Mouse (Mus musculus): Measurements from ENCODE around the gene Plekha4. TPM values are rescaled to one million over a fixed set of nuclear protein-coding genes. Genes with fewer than 3 reads are reported as not detected.

Gene Plekha4
- polyA plus RNA-seq, 1 experiment = 12.3 TPM

GRCm38 (mm10) chr7:45529461-45529860, 3.3 kb downstream of the Plekha4 start:
- no peak overlapping the region for H3K4me3 ChIP-seq (ENCODE audit: control insufficient read depth, insufficient read depth, low read length)
- H3K27ac ChIP-seq (ENCODE audit: control insufficient read depth, insufficient read depth, low read length) = no peak overlapping the region
- peaks cover 20% of the 10 kb centered on the region for H3K4me1 ChIP-seq (replicated peaks; ENCODE audit: control insufficient read depth, insufficient read depth, low read length)
- no peaks in the 10 kb centered on the region for H3K36me3 ChIP-seq (ENCODE audit: control insufficient read depth, insufficient read depth, low read length)
- 13% methylated on average over 6 of the region's 6 CpGs for WGBS
- TF ChIP-seq POLR2A (IDR thresholded peaks at IDR 0.05; ENCODE audit: control insufficient read depth, extremely low read depth, insufficient read depth, low read length, poor library complexity) = no peak
- no peak for TF ChIP-seq CTCF (IDR thresholded peaks at IDR 0.05; ENCODE audit: borderline replicate concordance, control insufficient read depth, extremely low read depth, insufficient read depth, low read length, poor library complexity)
- DNase-seq = no peak
- H3K27me3 ChIP-seq (ENCODE audit: control insufficient read depth, insufficient read depth, low read length) = no peaks in the 10 kb centered on the region

- H3K27ac ChIP-seq (ENCODE audit: control insufficient read depth, insufficient read depth, low read length) = no peak overlapping the region
- no peak for TF ChIP-seq CTCF (IDR thresholded peaks at IDR 0.05; ENCODE audit: borderline replicate concordance, control insufficient read depth, extremely low read depth, insufficient read depth, low read length, poor library complexity)
- no peak overlapping the region for H3K4me3 ChIP-seq (ENCODE audit: control insufficient read depth, insufficient read depth, low read length)
- H3K27me3 ChIP-seq (ENCODE audit: control insufficient read depth, insufficient read depth, low read length) = no peaks in the 10 kb centered on the region
- WGBS = 73% methylated on average over 2 of the region's 2 CpGs
- peaks cover 9% of the 10 kb centered on the region for H3K4me1 ChIP-seq (replicated peaks; ENCODE audit: control insufficient read depth, insufficient read depth, low read length)
- no peak for DNase-seq
- no peaks in the 10 kb centered on the region for H3K36me3 ChIP-seq (ENCODE audit: control insufficient read depth, insufficient read depth, low read length)
Observed at GRCm38 (mm10) chr7:45530643-45531042, 4.5 kb downstream of the Plekha4 start.

GRCm38 (mm10) chr7:45535676-45536075, 9.5 kb downstream of the Plekha4 start:
- TF ChIP-seq CTCF (IDR thresholded peaks at IDR 0.05; ENCODE audit: borderline replicate concordance, control insufficient read depth, extremely low read depth, insufficient read depth, low read length, poor library complexity) = no peak
- no peak for TF ChIP-seq POLR2A (IDR thresholded peaks at IDR 0.05; ENCODE audit: control insufficient read depth, extremely low read depth, insufficient read depth, low read length, poor library complexity)
- H3K27me3 ChIP-seq (ENCODE audit: control insufficient read depth, insufficient read depth, low read length) = no peaks in the 10 kb centered on the region
- no peak overlapping the region for H3K27ac ChIP-seq (ENCODE audit: control insufficient read depth, insufficient read depth, low read length)
- no peak overlapping the region for H3K4me3 ChIP-seq (ENCODE audit: control insufficient read depth, insufficient read depth, low read length)
- H3K36me3 ChIP-seq (ENCODE audit: control insufficient read depth, insufficient read depth, low read length) = no peaks in the 10 kb centered on the region
- H3K4me1 ChIP-seq (replicated peaks; ENCODE audit: control insufficient read depth, insufficient read depth, low read length) = peaks cover 9% of the 10 kb centered on the region
- WGBS = 97% methylated on average over 1 of the region's 1 CpGs
- DNase-seq = no peak

- TF ChIP-seq POLR2A (IDR thresholded peaks at IDR 0.05; ENCODE audit: control insufficient read depth, extremely low read depth, insufficient read depth, low read length, poor library complexity) (no peak), CTCF (IDR thresholded peaks at IDR 0.05; ENCODE audit: borderline replicate concordance, control insufficient read depth, extremely low read depth, insufficient read depth, low read length, poor library complexity) (no peak)
- Histone ChIP-seq H3K4me3 (ENCODE audit: control insufficient read depth, insufficient read depth, low read length) (no peak overlapping the region), H3K4me1 (replicated peaks; ENCODE audit: control insufficient read depth, insufficient read depth, low read length) (peaks cover 11% of the 10 kb centered on the region), H3K36me3 (ENCODE audit: control insufficient read depth, insufficient read depth, low read length) (no peaks in the 10 kb centered on the region), H3K27me3 (ENCODE audit: control insufficient read depth, insufficient read depth, low read length) (no peaks in the 10 kb centered on the region), H3K27ac (ENCODE audit: control insufficient read depth, insufficient read depth, low read length) (no peak overlapping the region)
- DNase-seq = no peak
- WGBS = 91% methylated on average over 10 of the region's 10 CpGs
Observed at GRCm38 (mm10) chr7:45537602-45538001, 11.5 kb downstream of the Plekha4 start.

- WGBS = 19% methylated on average over 29 of the region's 29 CpGs
- DNase-seq = no peak
- H3K27ac ChIP-seq (ENCODE audit: control insufficient read depth, insufficient read depth, low read length) = no peak overlapping the region
- TF ChIP-seq CTCF (IDR thresholded peaks at IDR 0.05; ENCODE audit: borderline replicate concordance, control insufficient read depth, extremely low read depth, insufficient read depth, low read length, poor library complexity) (no peak), POLR2A (IDR thresholded peaks at IDR 0.05; ENCODE audit: control insufficient read depth, extremely low read depth, insufficient read depth, low read length, poor library complexity) (no peak)
- peaks cover 11% of the 10 kb centered on the region for H3K4me1 ChIP-seq (replicated peaks; ENCODE audit: control insufficient read depth, insufficient read depth, low read length)
- peak overlapping the region; percentile 39 for H3K4me3 ChIP-seq (ENCODE audit: control insufficient read depth, insufficient read depth, low read length)
- no peaks in the 10 kb centered on the region for H3K27me3 ChIP-seq (ENCODE audit: control insufficient read depth, insufficient read depth, low read length)
- no peaks in the 10 kb centered on the region for H3K36me3 ChIP-seq (ENCODE audit: control insufficient read depth, insufficient read depth, low read length)
Observed at GRCm38 (mm10) chr7:45538163-45539041, 12.3 kb downstream of the Plekha4 start.

- H3K4me3 ChIP-seq (ENCODE audit: control insufficient read depth, insufficient read depth, low read length) = no peak overlapping the region
- H3K36me3 ChIP-seq (ENCODE audit: control insufficient read depth, insufficient read depth, low read length) = no peaks in the 10 kb centered on the region
- DNase-seq = no peak
- H3K4me1 ChIP-seq (replicated peaks; ENCODE audit: control insufficient read depth, insufficient read depth, low read length) = peaks cover 11% of the 10 kb centered on the region
- TF ChIP-seq CTCF (IDR thresholded peaks at IDR 0.05; ENCODE audit: borderline replicate concordance, control insufficient read depth, extremely low read depth, insufficient read depth, low read length, poor library complexity) = no peak
- no peak for TF ChIP-seq POLR2A (IDR thresholded peaks at IDR 0.05; ENCODE audit: control insufficient read depth, extremely low read depth, insufficient read depth, low read length, poor library complexity)
- 98% methylated on average over 3 of the region's 3 CpGs for WGBS
- H3K27ac ChIP-seq (ENCODE audit: control insufficient read depth, insufficient read depth, low read length) = no peak overlapping the region
- H3K27me3 ChIP-seq (ENCODE audit: control insufficient read depth, insufficient read depth, low read length) = no peaks in the 10 kb centered on the region
Observed at GRCm38 (mm10) chr7:45539095-45539494, 13.0 kb downstream of the Plekha4 start.
